Mouse (Mus musculus): ENCODE data around the gene Etl4. TPM values are rescaled to one million over a fixed set of nuclear protein-coding genes. Genes with fewer than 3 reads are reported as not detected.
A peak's percentile ranks its signal among the peaks of the same experiment; 100 is the strongest.

The Etl4 gene
- total RNA-seq, 2 experiments from 2014 or later, result 138 to 142 TPM

DNA sequence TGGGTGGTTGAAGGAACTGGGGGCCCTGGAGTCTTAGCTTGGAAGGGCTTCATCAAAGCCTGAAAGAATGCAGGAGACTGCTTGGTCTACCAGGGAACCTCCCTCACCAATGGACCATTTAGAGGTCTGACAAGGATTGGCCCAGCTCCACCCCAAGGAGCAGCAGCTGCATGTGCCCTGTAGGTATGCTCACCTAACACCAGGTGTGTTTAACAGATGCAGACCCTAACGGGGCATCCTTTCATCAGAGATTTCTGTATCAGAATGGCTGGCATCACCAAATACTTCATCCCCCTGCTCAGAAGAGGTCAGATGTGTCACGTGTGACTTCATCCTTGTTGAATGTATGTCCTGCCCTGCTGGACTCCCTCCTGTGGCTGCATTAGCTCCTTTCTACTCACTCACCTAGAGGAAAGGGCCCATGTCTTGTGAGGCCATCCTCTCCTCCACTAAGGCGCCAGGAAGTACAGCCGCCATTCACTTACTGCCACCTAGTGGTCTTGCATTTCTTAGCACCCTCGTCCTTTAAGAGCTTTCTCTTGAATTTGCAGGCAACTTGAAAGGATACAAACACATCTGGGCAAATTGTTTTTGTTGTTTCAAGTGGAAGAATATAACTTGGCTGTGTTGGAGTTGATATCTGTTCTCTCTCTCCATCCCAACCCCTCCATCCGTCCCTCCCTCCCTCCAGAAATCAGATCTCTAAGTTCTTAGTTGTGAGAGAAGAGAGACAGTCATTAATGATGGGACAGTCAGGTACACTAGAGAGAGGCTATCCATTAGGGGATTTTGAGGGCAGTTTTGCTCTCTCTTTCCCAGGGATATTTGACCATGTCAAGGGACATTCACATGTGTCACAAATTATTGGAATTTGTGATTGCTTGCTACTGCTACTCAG, 870.2 kb downstream of the Etl4 start:
- intact Hi-C loops (cut with DNase I), result loop anchor here (5.0 to 10.0 kb wide), 5 partner anchors 505 to 1362 kb away; partner anchors contain the start of gene Etl4
- H3K4me3 ChIP-seq, result no peak overlapping the region
- peak; percentile 86 for TF ChIP-seq CTCF (IDR thresholded peaks at IDR 0.05)
- DNase-seq (ENCODE audit: extremely low spot score in 1 of 2, low spot score in 2 of 2), result peak; percentile 58 to 65
- H3K27ac ChIP-seq, result no peak overlapping the region

DNA sequence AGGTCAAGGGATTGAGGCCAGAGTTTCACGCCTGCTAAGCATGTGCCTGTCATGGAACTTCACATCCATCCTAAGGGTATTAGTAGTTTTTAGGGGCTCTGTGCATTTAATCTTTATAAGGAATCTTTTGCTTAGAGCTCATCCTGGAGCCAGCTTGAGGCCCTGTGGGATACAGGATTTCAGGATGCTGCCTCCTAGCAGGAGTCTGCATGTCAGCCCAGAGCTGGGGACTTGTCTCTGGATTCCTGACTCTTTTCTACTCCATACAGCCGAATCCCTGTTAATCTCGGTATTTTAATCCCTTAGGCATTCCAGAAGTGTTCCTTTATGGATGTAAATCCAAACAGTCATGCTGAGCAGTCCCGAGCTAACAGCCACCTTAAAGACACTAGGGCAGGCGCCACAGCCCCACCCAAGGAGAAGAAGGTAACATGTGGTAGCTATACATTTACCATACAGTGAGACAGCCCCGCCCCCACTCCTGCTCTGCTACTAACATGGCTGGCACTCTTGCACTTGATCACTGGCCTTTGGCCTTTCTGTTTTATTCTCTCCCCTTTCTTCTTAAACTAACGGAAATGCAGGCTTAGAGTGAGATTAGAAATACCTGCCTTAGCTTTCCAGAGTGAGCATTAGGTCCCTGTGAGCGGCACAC, 891.8 kb downstream of the Etl4 start:
- Histone ChIP-seq H3K4me3 (no peak overlapping the region), H3K27ac (no peak overlapping the region)
- intact Hi-C loops (cut with DNase I), result no loop called here
- TF ChIP-seq CTCF (IDR thresholded peaks at IDR 0.05), result no peak
- no peak for DNase-seq (ENCODE audit: extremely low spot score in 1 of 2, low spot score in 2 of 2)

DNA sequence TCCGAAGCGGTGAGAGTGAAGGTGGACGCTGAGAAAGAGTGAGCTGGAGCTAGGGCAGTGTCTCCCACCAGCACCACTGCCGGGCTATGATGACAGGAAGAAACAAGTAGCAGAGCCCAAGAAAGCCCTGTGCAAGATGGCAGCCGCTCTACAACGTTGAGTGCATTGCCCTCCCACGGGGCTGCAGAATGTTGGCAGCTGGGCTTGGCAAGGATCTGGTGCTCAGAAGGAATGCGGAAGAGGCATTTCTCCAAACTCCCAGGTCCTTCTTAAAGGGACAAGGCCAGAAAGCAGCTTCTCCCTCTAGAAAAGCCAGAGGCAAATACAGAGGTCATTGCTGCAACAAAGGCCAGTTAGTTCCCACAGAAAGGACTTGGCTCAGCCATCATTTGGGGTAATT, 901.9 kb downstream of the Etl4 start:
- Histone ChIP-seq H3K4me3 (no peak overlapping the region), H3K27ac (no peak overlapping the region)
- intact Hi-C loops (cut with DNase I), result no loop called here
- no peak for TF ChIP-seq CTCF (IDR thresholded peaks at IDR 0.05)
- DNase-seq (ENCODE audit: extremely low spot score in 1 of 2, low spot score in 2 of 2), result no peak

DNA sequence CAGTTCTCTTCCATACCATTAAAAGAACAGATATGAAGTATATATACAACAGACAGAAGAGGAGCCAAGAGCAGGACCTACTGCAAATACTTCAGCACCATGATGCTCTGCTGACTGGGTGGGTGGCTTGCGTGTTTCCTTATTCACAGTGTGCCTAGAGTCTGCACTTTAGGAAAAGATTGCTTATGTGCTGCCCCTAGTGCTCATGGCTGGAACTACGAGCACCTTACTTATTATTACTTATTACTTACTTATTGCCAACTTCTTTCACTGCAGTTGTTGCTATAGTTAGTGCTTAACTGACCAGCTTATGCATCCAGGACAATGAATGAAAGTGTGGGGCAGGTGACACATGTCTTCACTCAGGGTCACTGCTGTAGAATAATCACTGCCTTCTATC, 904.4 kb downstream of the Etl4 start:
- Histone ChIP-seq H3K4me3 (no peak overlapping the region), H3K27ac (no peak overlapping the region)
- intact Hi-C loops (cut with DNase I), result no loop called here
- DNase-seq (ENCODE audit: extremely low spot score in 1 of 2, low spot score in 2 of 2), result no peak
- peak; percentile 50 for TF ChIP-seq CTCF (IDR thresholded peaks at IDR 0.05)

DNA sequence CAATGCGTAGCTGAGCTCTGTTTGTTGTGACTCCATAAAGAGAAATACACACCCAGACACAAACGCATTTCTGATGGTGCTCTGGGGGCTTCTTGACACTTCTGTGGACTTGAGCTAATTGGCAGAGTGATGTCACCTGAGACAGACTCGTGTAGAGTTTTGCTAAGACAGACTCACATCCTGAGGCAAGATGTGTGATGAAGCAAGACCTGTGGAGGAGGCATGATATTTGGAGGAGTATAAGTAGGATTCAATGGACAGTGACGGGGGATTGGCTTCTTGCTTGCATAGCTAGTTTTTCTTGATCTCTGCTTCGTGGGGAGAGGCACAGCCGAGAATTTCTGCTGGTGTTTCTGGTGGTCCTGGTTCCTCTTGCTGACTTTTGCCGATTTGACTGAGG, 908.6 kb downstream of the Etl4 start:
- DNase-seq (ENCODE audit: extremely low spot score in 1 of 2, low spot score in 2 of 2), result no peak
- intact Hi-C loops (cut with DNase I), result no loop called here
- TF ChIP-seq CTCF (IDR thresholded peaks at IDR 0.05), result no peak
- no peak overlapping the region for H3K4me3 ChIP-seq
- no peak overlapping the region for H3K27ac ChIP-seq

DNA sequence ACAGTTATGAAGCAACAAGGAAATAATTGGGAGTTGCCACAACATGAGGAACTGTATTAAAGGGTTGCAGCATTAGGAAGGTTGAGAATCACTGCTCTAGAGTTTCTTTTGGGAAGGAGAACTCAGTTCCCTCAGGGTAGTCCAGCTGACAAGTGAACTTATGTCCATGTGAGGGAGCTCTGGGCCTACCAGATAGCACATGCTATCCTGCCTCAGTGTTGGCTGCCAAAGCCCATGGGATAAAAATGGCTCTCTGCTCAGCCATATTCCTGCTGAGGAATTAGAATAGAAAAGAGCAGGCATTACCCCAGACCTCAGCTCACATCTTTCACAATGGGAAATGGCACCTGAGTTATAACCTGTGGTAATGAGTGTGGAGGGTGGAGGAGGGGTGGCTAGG, 916.7 kb downstream of the Etl4 start:
- Histone ChIP-seq H3K27ac (no peak overlapping the region), H3K4me3 (no peak overlapping the region)
- TF ChIP-seq CTCF (IDR thresholded peaks at IDR 0.05), result no peak; the same call in 1 of the 2 replicates
- DNase-seq (ENCODE audit: extremely low spot score in 1 of 2, low spot score in 2 of 2), result no peak
- intact Hi-C loops (cut with DNase I), result no loop called here

DNA sequence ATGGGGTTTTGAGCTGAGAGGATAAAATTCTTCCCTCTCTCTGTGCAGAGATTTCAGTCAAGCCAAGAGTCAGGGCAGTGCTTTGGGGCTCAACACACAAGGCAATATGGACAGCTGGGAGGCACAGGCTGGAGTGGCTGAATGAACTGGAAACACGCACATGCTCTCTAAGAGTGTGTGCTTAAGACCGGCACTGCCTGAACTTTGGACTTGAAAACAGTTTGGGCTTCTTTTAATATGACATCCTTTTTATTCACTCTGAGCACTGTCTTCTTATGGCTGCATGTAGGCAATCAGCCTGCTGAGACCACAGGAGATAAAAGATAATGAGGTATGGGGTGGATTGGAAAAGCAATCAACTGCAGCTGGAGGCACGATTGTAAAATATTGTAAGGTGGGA, 921.3 kb downstream of the Etl4 start:
- DNase-seq (ENCODE audit: extremely low spot score in 1 of 2, low spot score in 2 of 2), result no peak
- Histone ChIP-seq H3K4me3 (no peak overlapping the region), H3K27ac (no peak overlapping the region)
- intact Hi-C loops (cut with DNase I), result no loop called here
- no peak for TF ChIP-seq CTCF (IDR thresholded peaks at IDR 0.05)

DNA sequence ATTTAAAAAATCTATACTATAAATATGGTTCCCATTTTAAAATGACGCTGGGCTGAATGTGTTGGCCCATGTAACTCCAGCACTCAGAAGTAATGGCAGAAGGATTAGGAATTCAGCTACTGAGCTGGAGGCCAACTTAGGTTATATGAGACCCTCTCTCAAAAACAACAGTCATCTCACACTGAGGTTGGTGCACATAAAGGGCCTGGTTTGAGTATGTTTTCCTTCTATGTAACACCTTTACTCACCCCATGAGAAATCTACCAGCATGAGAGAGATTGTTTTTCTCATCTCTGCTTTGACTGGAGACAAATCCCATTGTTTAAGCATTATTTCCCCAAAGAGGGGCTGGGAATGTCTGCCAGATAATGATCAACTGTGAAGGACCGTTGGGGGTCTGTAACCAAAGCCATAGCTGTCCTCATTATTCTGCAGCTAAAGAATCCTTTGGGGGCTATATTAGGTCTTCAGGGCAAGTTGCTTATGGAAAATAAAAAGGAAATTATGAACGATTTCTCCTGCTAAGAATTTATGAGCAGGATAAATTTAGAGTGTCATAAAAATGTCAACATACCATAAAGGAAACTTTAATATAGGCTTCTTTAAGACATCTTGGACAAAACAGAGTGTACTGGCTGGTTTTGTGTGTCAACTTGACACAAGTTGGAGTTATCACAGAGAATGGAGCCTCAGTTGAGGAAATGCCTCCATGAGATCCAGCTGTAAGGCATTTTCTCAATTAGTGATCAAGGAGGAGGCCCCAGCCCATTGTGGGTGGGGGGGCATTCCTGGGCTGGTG, 922.2 kb downstream of the Etl4 start:
- no peak for TF ChIP-seq CTCF (IDR thresholded peaks at IDR 0.05)
- no peak for DNase-seq (ENCODE audit: extremely low spot score in 1 of 2, low spot score in 2 of 2)
- Histone ChIP-seq H3K4me3 (no peak overlapping the region), H3K27ac (no peak overlapping the region)
- intact Hi-C loops (cut with DNase I), result no loop called here

DNA sequence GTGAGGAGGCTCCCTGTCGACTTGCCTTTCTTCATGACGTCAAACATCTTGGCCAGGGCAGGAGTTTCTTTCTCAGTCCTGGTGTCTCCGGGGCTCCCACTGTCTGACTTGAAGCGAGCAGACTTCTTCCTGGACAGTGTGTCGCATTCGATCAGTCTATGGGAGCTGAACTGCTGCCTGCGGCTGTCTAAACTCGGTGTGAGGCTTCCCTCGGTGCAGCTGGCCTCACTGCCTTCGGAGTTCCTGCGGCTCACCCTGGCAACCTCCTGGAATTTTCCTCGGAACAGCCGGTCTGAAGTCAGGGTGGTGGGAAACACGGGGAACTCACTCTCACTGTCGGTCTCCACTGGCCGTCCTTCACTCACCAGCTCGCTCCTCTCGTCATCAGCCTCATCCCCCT, 939.8 kb downstream of the Etl4 start:
- intact Hi-C loops (cut with DNase I), result loop anchor here (10.0 kb wide), 1 partner anchor 1435 kb away; no protein-coding TSS in a partner anchor

More for the DNA sequence above, 939.8 kb downstream of the Etl4 start:
- no peak for DNase-seq (ENCODE audit: extremely low spot score in 1 of 2, low spot score in 2 of 2)
- H3K4me3 ChIP-seq, result no peak overlapping the region
- no peak for TF ChIP-seq CTCF (IDR thresholded peaks at IDR 0.05)
- no peak overlapping the region for H3K27ac ChIP-seq

Small RNA genes within 50 kb of the gene (microRNA-seq; reads per million reads assigned to microRNA genes)
- gene Gm44457, result 0 reads per million in 2 experiments

All from left cerebral cortex, adult 2 months (tissue).